Mouse (Mus musculus): ENCODE results near the gene Gm7544. TPM values are rescaled to one million over a fixed set of nuclear protein-coding genes. Genes with fewer than 3 reads are reported as not detected.
"Not testable (repeated sequence)": the region's sequence is repeated elsewhere in the genome, so short reads cannot be mapped to it uniquely, and the experiment has no call there.

Gene Gm7544
- polyA plus RNA-seq, 1 experiment = not detected

DNA sequence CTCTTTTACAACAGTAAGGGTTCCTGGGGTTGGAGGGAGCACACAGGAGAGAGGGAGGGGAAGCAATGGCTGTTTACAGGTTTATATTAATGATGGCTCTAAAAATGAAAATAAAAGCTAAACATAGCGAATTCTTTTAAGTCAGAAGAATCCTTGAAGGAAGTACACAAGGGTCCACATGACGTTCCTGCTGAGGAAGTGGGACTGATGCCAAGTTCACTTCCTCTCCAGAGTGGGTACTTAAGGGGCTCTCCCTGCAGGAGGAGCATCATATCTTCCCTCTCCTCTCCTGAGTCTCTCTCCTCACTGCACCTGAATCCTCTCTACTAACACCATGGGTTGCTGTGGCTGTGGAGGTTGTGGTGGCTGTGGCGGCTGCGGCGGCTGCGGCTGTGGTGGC, 31.2 kb downstream of the Gm7544 start, which contains the start of gene A030014E15Rik:
TSS of gene A030014E15Rik (plus strand) at position 268 of the 400 bp plus-strand sequence.
- no peaks in the 10 kb centered on the region for H3K4me1 ChIP-seq (ENCODE audit: control insufficient read depth, insufficient read depth, low read length)
- TF ChIP-seq POLR2A (IDR thresholded peaks at IDR 0.05; ENCODE audit: extremely low read depth, insufficient read depth, low read length) = no peak
- no peak for TF ChIP-seq CTCF (IDR thresholded peaks at IDR 0.05; ENCODE audit: extremely low read depth, insufficient read depth, low read length)
- H3K27ac ChIP-seq (ENCODE audit: insufficient read depth, low read length) = no peak within 1 kb of the TSS
- H3K4me3 ChIP-seq (ENCODE audit: insufficient read depth, low read length) = no peak within 1 kb of the TSS

DNA sequence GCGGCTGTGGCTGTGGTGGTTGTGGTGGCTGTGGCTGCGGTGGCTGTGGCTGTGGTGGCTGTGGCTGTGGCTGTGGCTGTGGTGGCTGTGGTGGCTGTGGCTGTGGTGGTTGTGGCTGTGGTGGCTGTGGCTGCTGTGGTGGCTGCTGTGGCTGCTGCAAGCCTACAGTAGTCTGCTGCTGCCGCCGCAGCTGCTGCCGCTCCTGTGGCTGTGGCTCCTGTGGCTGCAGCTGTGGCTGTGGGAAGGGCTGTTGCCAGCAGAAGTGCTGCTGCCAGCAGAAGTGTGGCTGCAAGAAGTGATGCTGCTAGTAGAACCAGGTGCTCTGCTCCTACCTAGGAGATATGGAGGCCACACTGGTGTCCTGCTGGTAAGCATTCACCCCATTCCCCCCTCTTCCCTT, 42.4 kb downstream of the Gm7544 start:
- H3K4me3 ChIP-seq (ENCODE audit: insufficient read depth, low read length); H3K4me1 ChIP-seq (ENCODE audit: control insufficient read depth, insufficient read depth, low read length); H3K27ac ChIP-seq (ENCODE audit: insufficient read depth, low read length): not testable (repeated sequence)

- Histone ChIP-seq H3K4me1 (ENCODE audit: control insufficient read depth, insufficient read depth, low read length) (peaks cover 3% of the 10 kb centered on the region; the same call in 1 of the 2 replicates), H3K4me3 (ENCODE audit: insufficient read depth, low read length) (no peak within 1 kb of the TSS), H3K27ac (ENCODE audit: insufficient read depth, low read length) (no peak within 1 kb of the TSS)
- TF ChIP-seq CTCF (IDR thresholded peaks at IDR 0.05; ENCODE audit: extremely low read depth, insufficient read depth, low read length) = peak; percentile 14; the same call in 1 of the 2 replicates
- no peak for TF ChIP-seq POLR2A (IDR thresholded peaks at IDR 0.05; ENCODE audit: extremely low read depth, insufficient read depth, low read length)
Observed at GRCm38 (mm10) chr1:82913025-82913424, 42.8 kb downstream of the Gm7544 start, which contains the start of gene A030005L19Rik. Gene A030005L19Rik, plus strand, starts transcription at chr1:82913325.

GRCm38 (mm10) chr1:82905886-82906285, 49.9 kb downstream of the Gm7544 start:
- H3K4me1 ChIP-seq (ENCODE audit: control insufficient read depth, insufficient read depth, low read length) = peaks cover 3% of the 10 kb centered on the region; the same call in 1 of the 2 replicates
- H3K27ac ChIP-seq (ENCODE audit: insufficient read depth, low read length) = no peak overlapping the region
- no peak for TF ChIP-seq POLR2A (IDR thresholded peaks at IDR 0.05; ENCODE audit: extremely low read depth, insufficient read depth, low read length)
- TF ChIP-seq CTCF (IDR thresholded peaks at IDR 0.05; ENCODE audit: extremely low read depth, insufficient read depth, low read length) = no peak
- H3K4me3 ChIP-seq (ENCODE audit: insufficient read depth, low read length) = no peak overlapping the region

Other genes starting within 250 kb of the Gm7544 start
- gene Mff, start 231.1 kb downstream of the Gm7544 start, polyA plus RNA-seq (2012; rRNA removed) = 365 and 371 TPM in 2 replicates
- not detected in 2 replicates for gene Tm4sf20, start 187.6 kb downstream of the Gm7544 start, polyA plus RNA-seq (2012; rRNA removed)
- gene Gm47791, start 184.8 kb downstream of the Gm7544 start, polyA plus RNA-seq (2012; rRNA removed) = not detected in 2 replicates
- 37.5 and 39.5 TPM in 2 replicates for gene Agfg1, start 116.5 kb downstream of the Gm7544 start, polyA plus RNA-seq (2012; rRNA removed)
- gene A030005L19Rik, start 42.7 kb downstream of the Gm7544 start, polyA plus RNA-seq (2012; rRNA removed) = 2.1 and 2.2 TPM in 2 replicates
- 0.19 TPM in 1 of 2 replicates, not detected in the other for gene A030014E15Rik, start 31.1 kb downstream of the Gm7544 start, polyA plus RNA-seq (2012; rRNA removed)
- gene Gm6217, start 24.6 kb downstream of the Gm7544 start, polyA plus RNA-seq (2012; rRNA removed) = not detected in 2 replicates
- not detected in 2 replicates for gene A030003K21Rik, start 12.6 kb downstream of the Gm7544 start, polyA plus RNA-seq (2012; rRNA removed)
- gene Gm47955, start 4.3 kb upstream of the Gm7544 start, polyA plus RNA-seq (2012; rRNA removed) = not detected in 2 replicates
- not detected in 2 replicates for gene Gm47959, start 44.5 kb upstream of the Gm7544 start, polyA plus RNA-seq (2012; rRNA removed)
- 3.9 and 5.2 TPM in 2 replicates for gene Slc19a3, start 82.4 kb upstream of the Gm7544 start, polyA plus RNA-seq (2012; rRNA removed)
- gene Krtap28-10, start 86.5 kb upstream of the Gm7544 start, polyA plus RNA-seq (2012; rRNA removed) = not detected in 2 replicates
- 0.09 TPM in 1 of 2 replicates, not detected in the other for gene Gm47969, start 88.9 kb upstream of the Gm7544 start, polyA plus RNA-seq (2012; rRNA removed)
- gene A030005K14Rik, start 103.4 kb upstream of the Gm7544 start, polyA plus RNA-seq (2012; rRNA removed) = not detected in 2 replicates
- 0.30 TPM in 1 of 2 replicates, not detected in the other for gene Krtap28-13, start 104.9 kb upstream of the Gm7544 start, polyA plus RNA-seq (2012; rRNA removed)
- not detected in 2 replicates for gene Ccl20, start 160.8 kb upstream of the Gm7544 start, polyA plus RNA-seq (2012; rRNA removed)
- 0.30 and 0.56 TPM in 2 replicates for gene Daw1, start 203.7 kb upstream of the Gm7544 start, polyA plus RNA-seq (2012; rRNA removed)

Measured in cortical plate, adult 2 months (tissue).